Mouse (Mus musculus) heart, embryonic 13.5 days (tissue): ENCODE measurements at regions not wholly inside any gene's neighbourhood (a gene's known extent, or its start where the extent isn't known, plus 50 kb on each side); places are given as distances from the start of the nearest gene placed in this dataset.
A peak's percentile ranks its signal among the peaks of the same experiment; 100 is the strongest.

Source experiments
- ATAC-seq: fragments of 200-750 bp; cut with Nextera tagmentation; 2 replicates; pipeline ENCODE4 v1.8.0; 2017; ENCODE audit warnings: moderate TSS enrichment; ENCODE audit not compliant: insufficient number of reproducible peaks, low FRiP score, low TSS enrichment; ENCODE audit errors: extremely low read depth
- H3K27ac ChIP-seq: fragments of 300-500 bp; sonication (generic); replicated peaks from 2 replicates; pipeline ENCODE4 v1.5.1; 2015; ENCODE audit warnings: moderate library complexity, mild to moderate bottlenecking, inconsistent platforms
- H3K27me3 ChIP-seq: fragments of 300-500 bp; sonication (generic); replicated peaks from 2 replicates; pipeline ENCODE4 v1.6.1; 2015; ENCODE audit warnings: mild to moderate bottlenecking, inconsistent platforms
- H3K36me3 ChIP-seq: fragments of 300-500 bp; sonication (generic); 2 replicates; pipeline ENCODE4 v1.6.1; 2015; ENCODE audit warnings: mild to moderate bottlenecking, inconsistent platforms
- H3K4me1 ChIP-seq: fragments of 300-500 bp; sonication (generic); 2 replicates; pipeline ENCODE4 v1.6.1; 2015; ENCODE audit warnings: inconsistent platforms
- H3K4me2 ChIP-seq: fragments of 300-500 bp; sonication (generic); 2 replicates; pipeline ENCODE4 v1.6.1; 2015; ENCODE audit warnings: inconsistent platforms, mild to moderate bottlenecking, moderate library complexity
- H3K4me3 ChIP-seq: fragments of 300-500 bp; sonication (generic); 2 replicates; pipeline ENCODE4 v1.5.1; 2015; ENCODE audit warnings: moderate library complexity, mild to moderate bottlenecking, inconsistent platforms
- H3K9ac ChIP-seq: fragments of 300-500 bp; sonication (generic); 2 replicates; pipeline ENCODE4 v1.6.1; 2015; ENCODE audit warnings: inconsistent platforms, mild to moderate bottlenecking, moderate library complexity
- H3K9me3 ChIP-seq: fragments of 300-500 bp; sonication (generic); 2 replicates; pipeline ENCODE4 v1.6.1; 2016; ENCODE audit warnings: inconsistent platforms
- WGBS: fragments of 180-500 bp; shearing (Covaris S2); methylation state at CpG from one replicate; pipeline ENCODE4 v1.1.7; 2015; ENCODE audit warnings: mixed read lengths; 5-methylcytosine and 5-hydroxymethylcytosine counted together

- 55% methylated on average over 2 of the region's 2 CpGs for WGBS
- H3K4me2 ChIP-seq: no peak overlapping the region
- H3K4me3 ChIP-seq: no peak overlapping the region
- H3K9ac ChIP-seq: no peak overlapping the region
- H3K27me3 ChIP-seq: no peaks in the 10 kb centered on the region
- H3K9me3 ChIP-seq: no peaks in the 10 kb centered on the region
- peaks cover 24% of the 10 kb centered on the region for H3K4me1 ChIP-seq
- no peak overlapping the region for H3K27ac ChIP-seq
- H3K36me3 ChIP-seq: no peaks in the 10 kb centered on the region
- no peak for ATAC-seq
These were observed 109.3 kb downstream of the Tbx19 start for GRCm38 (mm10) chr1:165051294-165051693.

- no peak for ATAC-seq
- WGBS: 68% methylated on average over 4 of the region's 4 CpGs
- Histone ChIP-seq H3K4me2 (no peak overlapping the region), H3K9me3 (no peaks in the 10 kb centered on the region), H3K27ac (no peak overlapping the region), H3K9ac (no peak overlapping the region), H3K27me3 (no peaks in the 10 kb centered on the region), H3K4me3 (no peak overlapping the region), H3K36me3 (no peaks in the 10 kb centered on the region), H3K4me1 (peaks cover 35% of the 10 kb centered on the region)
These were observed 110.4 kb downstream of the Tbx19 start for GRCm38 (mm10) chr1:165050176-165050575.

- no peaks in the 10 kb centered on the region for H3K27me3 ChIP-seq
- peak overlapping the region; percentile 48 for H3K4me2 ChIP-seq
- no peak overlapping the region for H3K4me3 ChIP-seq
- no peaks in the 10 kb centered on the region for H3K9me3 ChIP-seq
- peaks cover 48% of the 10 kb centered on the region for H3K4me1 ChIP-seq
- WGBS: 5% methylated on average over 7 of the region's 7 CpGs
- H3K36me3 ChIP-seq: no peaks in the 10 kb centered on the region
- H3K27ac ChIP-seq: peak overlapping the region; percentile 93
- peak; percentile 72; the same call in 1 of the 2 replicates for ATAC-seq
- H3K9ac ChIP-seq: peak overlapping the region; percentile 52
These were observed 111.3 kb upstream of the Xcl1 start for GRCm38 (mm10) chr1:165046637-165047036.

DNA sequence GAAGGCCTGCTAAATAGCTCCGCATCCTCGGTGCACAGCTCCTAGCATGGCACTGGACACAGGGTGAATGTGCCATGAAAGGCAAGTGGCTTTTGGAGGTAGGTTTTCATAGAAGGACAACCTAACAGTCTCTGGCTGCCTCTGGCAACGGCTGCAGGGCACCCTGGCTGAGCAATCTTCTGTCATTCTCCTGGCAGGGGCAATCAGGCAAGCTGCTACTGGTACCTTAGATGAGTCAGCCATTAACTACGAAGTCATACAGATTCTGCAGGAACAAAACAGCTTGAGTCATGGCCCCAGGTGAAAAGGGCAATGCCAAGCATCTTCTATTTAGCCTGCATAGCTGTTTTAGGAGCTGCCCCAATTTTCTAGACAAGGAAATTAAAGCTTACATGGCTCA is 110.7 kb upstream of the Xcl1 start:
- no peaks in the 10 kb centered on the region for H3K27me3 ChIP-seq
- ATAC-seq: no peak
- WGBS: 59% methylated on average over 4 of the region's 4 CpGs
- H3K27ac ChIP-seq: peak overlapping the region; percentile 93
- no peak overlapping the region for H3K4me3 ChIP-seq
- H3K9ac ChIP-seq: peak overlapping the region; percentile 20; the same call in 1 of the 2 replicates
- H3K4me2 ChIP-seq: peak overlapping the region; percentile 48
- no peaks in the 10 kb centered on the region for H3K36me3 ChIP-seq
- H3K9me3 ChIP-seq: no peaks in the 10 kb centered on the region
- H3K4me1 ChIP-seq: peaks cover 48% of the 10 kb centered on the region

DNA sequence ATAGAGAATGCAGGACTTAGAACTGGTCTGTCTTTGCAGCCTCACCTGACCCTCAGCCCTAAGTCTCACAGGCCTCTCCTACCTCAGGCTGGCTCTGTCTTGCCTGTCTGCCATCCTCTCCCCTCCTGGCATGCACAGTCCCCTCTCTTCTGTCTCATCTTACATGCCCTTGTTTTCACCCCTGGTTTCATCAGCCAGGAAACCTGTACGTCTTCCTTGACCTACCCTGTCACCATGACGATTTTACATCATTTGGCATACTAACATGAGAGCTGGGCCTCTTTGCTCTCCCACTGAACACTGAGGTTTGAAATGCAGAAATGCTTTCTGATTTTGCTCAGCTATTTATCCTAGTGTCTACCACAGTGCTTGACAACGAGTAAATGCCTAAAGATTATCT is 108.0 kb upstream of the Xcl1 start:
- Histone ChIP-seq H3K9me3 (peaks cover 5% of the 10 kb centered on the region; the same call in 1 of the 2 replicates), H3K27ac (peak overlapping the region; percentile 55; the same call in 1 of the 2 replicates), H3K4me2 (no peak overlapping the region), H3K27me3 (no peaks in the 10 kb centered on the region), H3K4me1 (peaks cover 56% of the 10 kb centered on the region), H3K36me3 (no peaks in the 10 kb centered on the region), H3K4me3 (no peak overlapping the region), H3K9ac (no peak overlapping the region)
- 40% methylated on average over 3 of the region's 3 CpGs for WGBS
- no peak for ATAC-seq

- Histone ChIP-seq H3K4me2 (no peak overlapping the region), H3K4me3 (no peak overlapping the region), H3K27ac (no peak overlapping the region), H3K9ac (no peak overlapping the region), H3K36me3 (no peaks in the 10 kb centered on the region), H3K9me3 (peaks cover 5% of the 10 kb centered on the region; the same call in 1 of the 2 replicates), H3K27me3 (no peaks in the 10 kb centered on the region), H3K4me1 (peaks cover 48% of the 10 kb centered on the region)
- WGBS: 81% methylated on average over 2 of the region's 2 CpGs
- ATAC-seq: no peak
These were observed 106.8 kb upstream of the Xcl1 start for GRCm38 (mm10) chr1:165042105-165042504.

DNA sequence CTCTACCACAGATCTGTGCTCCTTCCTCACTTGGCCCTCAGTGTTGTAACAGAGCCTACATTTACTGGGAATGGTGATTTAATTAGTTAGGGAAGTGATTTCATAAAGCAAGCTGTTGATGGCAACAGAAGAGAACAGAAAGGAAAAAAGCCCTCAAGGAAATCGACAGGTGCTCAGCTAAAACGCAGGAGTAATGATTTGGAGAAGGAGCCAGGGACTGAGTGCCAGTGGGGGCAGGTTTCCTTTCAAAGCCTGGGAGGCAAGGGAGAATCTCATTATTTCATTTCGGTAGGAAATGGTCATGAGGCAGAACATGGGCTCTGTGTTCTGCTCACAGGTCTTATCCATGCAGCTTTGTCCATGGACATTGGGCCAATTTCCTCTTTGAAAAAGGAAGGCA is 101.3 kb upstream of the Xcl1 start:
- no peak for ATAC-seq
- Histone ChIP-seq H3K27me3 (no peaks in the 10 kb centered on the region), H3K4me2 (no peak overlapping the region), H3K9me3 (peaks cover 5% of the 10 kb centered on the region; the same call in 1 of the 2 replicates), H3K4me1 (peaks cover 32% of the 10 kb centered on the region), H3K4me3 (no peak overlapping the region), H3K36me3 (no peaks in the 10 kb centered on the region), H3K27ac (no peak overlapping the region), H3K9ac (no peak overlapping the region)
- 71% methylated on average over 3 of the region's 3 CpGs for WGBS

DNA sequence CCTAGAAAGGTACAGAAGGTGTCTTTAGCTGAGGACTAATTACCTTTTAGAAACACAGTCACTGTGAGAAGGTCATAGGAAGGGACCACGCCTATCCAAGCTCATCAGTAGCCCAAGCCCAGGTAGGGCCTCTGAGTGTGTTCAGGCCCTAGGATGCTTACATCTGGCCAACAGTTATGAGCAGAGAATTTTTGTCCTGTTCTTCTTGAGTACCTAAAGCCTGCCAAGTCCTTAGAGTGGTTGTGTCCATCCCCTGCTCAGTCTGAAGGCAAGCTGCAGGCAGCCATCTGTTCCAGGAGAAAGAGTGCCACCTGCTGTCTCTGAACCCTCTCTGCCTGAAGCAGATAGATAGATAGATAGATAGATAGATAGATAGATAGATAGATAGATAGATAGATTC is 100.3 kb upstream of the Xcl1 start:
- Histone ChIP-seq H3K27ac (no peak overlapping the region), H3K4me3 (no peak overlapping the region), H3K4me1 (peaks cover 32% of the 10 kb centered on the region), H3K9ac (no peak overlapping the region), H3K36me3 (no peaks in the 10 kb centered on the region), H3K27me3 (no peaks in the 10 kb centered on the region), H3K4me2 (no peak overlapping the region), H3K9me3 (peaks cover 2% of the 10 kb centered on the region; the same call in 1 of the 2 replicates)
- WGBS: 71% methylated on average over 1 of the region's 1 CpGs
- no peak for ATAC-seq

- no peaks in the 10 kb centered on the region for H3K36me3 ChIP-seq
- H3K27ac ChIP-seq: peak overlapping the region; percentile 56
- ATAC-seq: no peak
- H3K27me3 ChIP-seq: no peaks in the 10 kb centered on the region
- 0 out of 2 replicates have a peak overlapping the region, but pooled peaks have one; percentile 11 for H3K4me2 ChIP-seq
- WGBS: 46% methylated on average over 10 of the region's 10 CpGs
- H3K4me1 ChIP-seq: peaks cover 30% of the 10 kb centered on the region
- no peak overlapping the region for H3K9ac ChIP-seq
- H3K4me3 ChIP-seq: no peak overlapping the region
- no peaks in the 10 kb centered on the region for H3K9me3 ChIP-seq
These were observed 85.7 kb upstream of the Xcl1 start for GRCm38 (mm10) chr1:165020960-165021563.

DNA sequence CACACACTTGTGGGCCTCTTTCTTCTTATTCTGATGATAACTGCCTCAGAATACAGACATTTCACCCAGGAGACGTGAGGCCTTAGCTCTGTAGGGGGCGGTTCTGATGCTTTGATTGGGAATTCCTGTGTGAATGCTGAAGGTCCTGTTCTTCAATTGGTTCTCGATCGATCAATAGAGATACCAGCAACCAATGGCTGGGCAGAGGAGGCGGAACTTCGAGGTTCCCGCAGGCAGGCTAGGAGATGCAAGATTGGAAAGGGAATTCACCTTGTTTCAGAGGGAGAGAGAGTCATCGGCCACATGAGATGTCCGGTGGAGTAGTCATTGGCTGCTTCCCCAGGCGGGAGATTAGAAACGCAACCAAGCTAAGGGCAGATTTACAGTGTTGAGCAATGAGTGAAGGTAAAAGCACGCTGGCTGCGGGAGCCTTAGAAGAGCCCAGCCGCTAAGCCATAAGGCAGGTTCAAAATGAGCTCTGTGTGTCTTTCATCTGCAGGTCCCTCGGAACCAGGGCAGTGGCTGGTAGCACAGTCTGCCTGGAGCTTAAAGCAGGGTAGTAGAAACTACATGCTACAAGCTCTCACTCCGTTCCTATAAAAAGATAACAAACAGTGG is 83.5 kb upstream of the Xcl1 start:
- H3K9me3 ChIP-seq: no peaks in the 10 kb centered on the region
- H3K4me1 ChIP-seq: peaks cover 30% of the 10 kb centered on the region
- H3K4me3 ChIP-seq: peak overlapping the region; percentile 41
- H3K36me3 ChIP-seq: no peaks in the 10 kb centered on the region
- WGBS: 17% methylated on average over 16 of the region's 16 CpGs
- peak overlapping the region; percentile 65 for H3K4me2 ChIP-seq
- H3K27me3 ChIP-seq: no peaks in the 10 kb centered on the region
- peak overlapping the region; percentile 72 for H3K9ac ChIP-seq
- peak overlapping the region; percentile 46 for H3K27ac ChIP-seq
- no peak for ATAC-seq

GRCm38 (mm10) chr1:165018236-165018635 is 82.9 kb upstream of the Xcl1 start:
- Histone ChIP-seq H3K9ac (no peak overlapping the region), H3K4me2 (peak overlapping the region; percentile 65), H3K27ac (0 out of 2 replicates have a peak overlapping the region, but pooled peaks have one; percentile 46), H3K4me3 (no peak overlapping the region), H3K36me3 (no peaks in the 10 kb centered on the region), H3K27me3 (no peaks in the 10 kb centered on the region), H3K9me3 (no peaks in the 10 kb centered on the region), H3K4me1 (peaks cover 36% of the 10 kb centered on the region)
- no peak for ATAC-seq
- WGBS: 85% methylated on average over 4 of the region's 4 CpGs

GRCm38 (mm10) chr1:165017793-165018192 is 82.5 kb upstream of the Xcl1 start:
- no peak overlapping the region for H3K9ac ChIP-seq
- no peak overlapping the region for H3K27ac ChIP-seq
- peaks cover 40% of the 10 kb centered on the region for H3K4me1 ChIP-seq
- no peaks in the 10 kb centered on the region for H3K9me3 ChIP-seq
- no peak for ATAC-seq
- WGBS: 83% methylated on average over 6 of the region's 6 CpGs
- no peaks in the 10 kb centered on the region for H3K27me3 ChIP-seq
- H3K4me2 ChIP-seq: no peak overlapping the region
- no peak overlapping the region for H3K4me3 ChIP-seq
- no peaks in the 10 kb centered on the region for H3K36me3 ChIP-seq
